Mouse (Mus musculus) olfactory bulb, adult 2 months (tissue): ENCODE measurements around the gene Gm26620. TPM values are rescaled to one million over a fixed set of nuclear protein-coding genes. Genes with fewer than 3 reads are reported as not detected.

ENCODE experiments used
- H3K27ac ChIP-seq: fragments of 200-500 bp; 2 replicates; pipeline ENCODE4 v1.5.1; 2012; ENCODE audit warnings: low read depth, low read length; ENCODE audit not compliant: insufficient read depth
- H3K4me1 ChIP-seq: fragments of 200-500 bp; 2 replicates; pipeline ENCODE4 v1.6.1; 2012; ENCODE audit warnings: low read length; ENCODE audit not compliant: control insufficient read depth, insufficient read depth
- H3K4me3 ChIP-seq: fragments of 200-500 bp; 2 replicates; pipeline ENCODE4 v1.5.1; 2012; ENCODE audit warnings: mild to moderate bottlenecking, low read depth, low read length, moderate library complexity; ENCODE audit not compliant: insufficient read depth
- CTCF ChIP-seq: fragments of 200-500 bp; IDR thresholded peaks from 2 replicates; pipeline ENCODE4 v1.5.1; 2012; ENCODE audit warnings: low read depth, mild to moderate bottlenecking, low read length, moderate library complexity; ENCODE audit not compliant: insufficient read depth
- POLR2A ChIP-seq: fragments of 200-500 bp; IDR thresholded peaks from 2 replicates; pipeline ENCODE4 v1.6.1; 2012; ENCODE audit warnings: mild to moderate bottlenecking, low read depth, low read length, moderate library complexity; ENCODE audit not compliant: insufficient read depth
- WGBS: fragments of 180-500 bp; shearing (Covaris S2); methylation state at CpG from one replicate; pipeline ENCODE4 v1.1.7; 2018; 5-methylcytosine and 5-hydroxymethylcytosine counted together
- polyA plus RNA-seq: library from polyadenylated mRNA; stranded (reverse); fragments of >200 nt; gene quantifications from 2 replicates; pipeline ENCODE4 v1.2.4, GENCODE M21; 2012; ENCODE audit warnings: low replicate concordance; ENCODE audit not compliant: missing spikeins, insufficient read depth, insufficient read length

The Gm26620 gene
- polyA plus RNA-seq, 1 experiment = not detected

DNA sequence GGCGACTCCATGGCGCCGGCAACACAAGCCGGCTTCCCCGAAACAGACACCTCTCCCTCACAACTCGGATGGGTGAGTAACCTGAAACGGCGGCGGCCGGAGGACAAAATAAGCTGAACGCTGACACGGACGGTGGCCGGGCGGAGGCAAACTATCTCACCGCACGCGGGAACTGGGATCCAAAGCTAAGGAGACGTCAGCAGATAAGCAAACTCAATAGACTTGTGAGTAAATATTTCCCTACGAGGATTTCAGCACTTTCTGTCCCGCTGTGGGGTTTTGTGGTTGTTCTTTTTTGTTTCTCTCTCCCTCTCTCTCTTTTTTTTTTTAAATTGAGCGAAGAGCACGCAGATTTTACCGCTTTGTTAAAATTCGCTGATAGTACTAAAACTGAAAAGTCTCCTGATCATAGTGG, 17.2 kb upstream of the Gm26620 start, which contains the start of gene Atf6:
Atf6 (minus strand) TSS at position 81 of the 415 bp plus-strand sequence.
- Histone ChIP-seq H3K4me3 (peak within 1 kb of the TSS; percentile 98), H3K27ac (0 out of 2 replicates have a peak within 1 kb of the TSS, but pooled peaks have one; percentile 16), H3K4me1 (no peaks in the 10 kb centered on the region)
- WGBS = 1% methylated on average over 25 of the region's 25 CpGs
- no peak for TF ChIP-seq CTCF

- peak overlapping the region; percentile 98 for H3K4me3 ChIP-seq
- H3K27ac ChIP-seq = no peak overlapping the region
- H3K4me1 ChIP-seq = no peaks in the 10 kb centered on the region
- under 1% methylated on average over 33 of the region's 33 CpGs for WGBS
- TF ChIP-seq POLR2A (no peak), CTCF (no peak)
Measured at GRCm38 (mm10) chr1:170868107-170868904, 16.6 kb upstream of the Gm26620 start.

DNA sequence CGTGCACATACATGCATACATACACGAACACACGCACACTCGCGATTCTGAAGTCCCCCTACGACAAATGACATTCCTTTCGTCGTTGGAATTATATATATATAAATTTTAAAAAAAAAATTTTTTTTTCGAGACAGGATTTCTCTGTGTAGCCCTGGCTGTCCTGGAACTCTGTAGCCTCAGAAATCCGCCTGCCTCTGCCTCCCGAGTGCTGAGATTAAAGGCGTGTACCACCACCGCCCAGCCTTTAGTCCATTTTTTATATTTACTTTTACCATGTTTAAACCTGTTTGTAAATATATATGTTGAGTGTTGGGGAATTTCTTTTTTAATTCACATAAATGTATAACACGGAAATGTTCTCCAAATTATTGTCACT, 16.0 kb upstream of the Gm26620 start:
- 14% methylated on average over 14 of the region's 14 CpGs for WGBS
- H3K27ac ChIP-seq = no peak overlapping the region
- H3K4me1 ChIP-seq = no peaks in the 10 kb centered on the region
- TF ChIP-seq POLR2A (no peak), CTCF (no peak)
- H3K4me3 ChIP-seq = peak overlapping the region; percentile 98

- no peaks in the 10 kb centered on the region for H3K4me1 ChIP-seq
- TF ChIP-seq CTCF (no peak), POLR2A (no peak)
- no peak overlapping the region for H3K27ac ChIP-seq
- 91% methylated on average over 6 of the region's 6 CpGs for WGBS
- H3K4me3 ChIP-seq = no peak overlapping the region
Measured at GRCm38 (mm10) chr1:170871402-170871801, 13.5 kb upstream of the Gm26620 start.

DNA sequence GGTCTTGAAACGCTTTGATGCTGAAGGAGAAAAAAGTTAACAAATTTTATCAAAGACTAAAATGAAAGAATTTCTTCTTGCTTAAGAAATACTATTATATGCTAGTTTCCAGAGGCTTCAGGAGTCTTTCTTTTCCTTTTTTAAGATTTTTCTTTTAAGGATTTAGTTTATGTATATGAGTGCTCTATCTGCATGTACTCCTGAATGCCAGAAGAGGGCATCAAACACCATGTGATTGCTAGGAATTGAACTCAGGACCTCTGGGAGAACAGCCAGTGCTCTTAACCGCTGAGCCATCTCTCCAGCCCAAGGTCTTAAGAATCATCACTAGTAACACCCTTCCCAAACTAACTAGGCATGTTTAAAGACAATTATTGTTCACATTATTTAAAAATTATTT, 12.9 kb upstream of the Gm26620 start:
- H3K4me1 ChIP-seq = no peaks in the 10 kb centered on the region
- no peak overlapping the region for H3K27ac ChIP-seq
- TF ChIP-seq POLR2A (no peak), CTCF (no peak)
- WGBS = 95% methylated on average over 2 of the region's 2 CpGs
- no peak overlapping the region for H3K4me3 ChIP-seq

DNA sequence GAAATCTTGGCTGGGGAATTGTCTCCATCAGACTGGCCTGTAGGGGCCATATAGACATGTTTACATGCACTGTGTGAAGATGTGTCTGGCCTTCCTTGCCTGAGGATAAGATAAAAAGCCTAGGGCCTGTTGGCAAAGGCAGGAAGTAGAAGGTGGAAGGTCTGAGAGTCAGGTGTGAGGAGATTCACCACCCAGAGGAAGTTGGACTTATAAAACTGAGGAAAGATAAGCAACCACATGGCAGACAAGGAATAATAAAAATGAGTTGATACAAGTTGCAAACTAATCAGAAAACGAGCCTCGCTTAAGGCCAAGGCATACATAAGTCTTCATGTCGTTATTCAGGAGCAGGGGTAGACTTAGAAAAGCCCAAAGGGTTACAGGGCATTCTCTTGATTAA, 9.2 kb upstream of the Gm26620 start:
- TF ChIP-seq CTCF (no peak), POLR2A (no peak)
- no peaks in the 10 kb centered on the region for H3K4me1 ChIP-seq
- no peak overlapping the region for H3K4me3 ChIP-seq
- 93% methylated on average over 3 of the region's 3 CpGs for WGBS
- no peak overlapping the region for H3K27ac ChIP-seq

DNA sequence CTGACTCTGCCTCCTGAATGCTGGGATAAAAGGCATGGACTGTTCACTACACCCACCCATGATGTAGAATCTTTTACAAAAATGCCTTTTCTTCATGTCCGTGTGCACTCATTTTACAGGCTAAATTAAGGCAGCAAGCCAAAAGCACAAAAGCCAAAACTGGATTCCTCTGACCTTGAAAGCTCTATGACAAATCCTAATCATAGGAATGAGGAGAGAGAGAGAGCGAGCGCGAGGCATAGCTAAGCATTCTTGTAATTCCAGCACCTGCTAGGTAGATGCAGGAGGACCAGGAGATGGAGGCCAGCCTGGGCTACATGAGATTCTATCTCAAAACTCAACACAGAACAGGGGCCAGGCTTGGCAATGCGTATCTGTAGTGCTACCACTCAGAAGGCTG, 8.0 kb upstream of the Gm26620 start:
- WGBS = 92% methylated on average over 5 of the region's 5 CpGs
- TF ChIP-seq CTCF = no peak
- no peak for TF ChIP-seq POLR2A
- no peak overlapping the region for H3K4me3 ChIP-seq
- no peak overlapping the region for H3K27ac ChIP-seq
- no peaks in the 10 kb centered on the region for H3K4me1 ChIP-seq

- Histone ChIP-seq H3K4me3 (no peak overlapping the region), H3K27ac (no peak overlapping the region), H3K4me1 (peaks cover 4% of the 10 kb centered on the region; the same call in 1 of the 2 replicates)
- 83% methylated on average over 5 of the region's 5 CpGs for WGBS
- TF ChIP-seq POLR2A (no peak), CTCF (no peak)
Measured at GRCm38 (mm10) chr1:170882915-170883485, 1.9 kb upstream of the Gm26620 start.

- 20% methylated on average over 8 of the region's 8 CpGs for WGBS
- Histone ChIP-seq H3K4me1 (peaks cover 4% of the 10 kb centered on the region; the same call in 1 of the 2 replicates), H3K4me3 (peak overlapping the region; percentile 60; the same call in 1 of the 2 replicates), H3K27ac (no peak overlapping the region)
- TF ChIP-seq POLR2A (no peak), CTCF (no peak)
Measured at GRCm38 (mm10) chr1:170884390-170884789, 475 bp upstream of the Gm26620 start.
